Mouse (Mus musculus) embryonic facial prominence, embryonic 14.5 days (tissue): ENCODE data around the gene Atrip. TPM values are rescaled to one million over a fixed set of nuclear protein-coding genes. Genes with fewer than 3 reads are reported as not detected.
A peak's percentile ranks its signal among the peaks of the same experiment; 100 is the strongest.

ENCODE experiments used
- ATAC-seq: fragments of 200-750 bp; cut with Nextera tagmentation; 2 replicates; pipeline ENCODE4 v1.8.0; 2017; ENCODE audit warnings: low read depth, moderate number of reproducible peaks, moderate TSS enrichment
- DNase-seq: peaks from one replicate; pipeline ENCODE4 v3.0.0-alpha.2; 2015; ENCODE audit warnings: low spot score
- H3K27ac ChIP-seq: fragments of 300-500 bp; sonication (generic); replicated peaks from 2 replicates; pipeline ENCODE4 v1.5.1; 2014; ENCODE audit warnings: low read depth, mild to moderate bottlenecking, low read length, moderate library complexity
- H3K27me3 ChIP-seq: fragments of 300-500 bp; sonication (generic); replicated peaks from 2 replicates; pipeline ENCODE4 v1.6.1; 2014; ENCODE audit warnings: low read length; ENCODE audit not compliant: control insufficient read depth, insufficient read depth
- H3K36me3 ChIP-seq: fragments of 300-500 bp; sonication (generic); 2 replicates; pipeline ENCODE4 v1.6.1; 2014; ENCODE audit warnings: low read length, mixed read lengths; ENCODE audit not compliant: control insufficient read depth, insufficient read depth
- H3K4me1 ChIP-seq: fragments of 300-500 bp; sonication (generic); 2 replicates; pipeline ENCODE4 v1.6.1; 2014; ENCODE audit warnings: antibody characterized with exemption, low read length; ENCODE audit not compliant: control insufficient read depth, insufficient read depth
- H3K4me2 ChIP-seq: fragments of 300-500 bp; sonication (generic); 2 replicates; pipeline ENCODE4 v1.6.1; 2014; ENCODE audit warnings: low read depth, mild to moderate bottlenecking, low read length, moderate library complexity, mixed read lengths
- H3K4me3 ChIP-seq: fragments of 300-500 bp; sonication (generic); 2 replicates; pipeline ENCODE4 v1.5.1; 2014; ENCODE audit warnings: low read depth, mild to moderate bottlenecking, low read length
- H3K9ac ChIP-seq: fragments of 300-500 bp; sonication (generic); 2 replicates; pipeline ENCODE4 v1.6.1; 2014; ENCODE audit warnings: low read depth, mild to moderate bottlenecking, low read length, moderate library complexity, mixed read lengths
- H3K9me3 ChIP-seq: fragments of 300-500 bp; sonication (generic); 2 replicates; pipeline ENCODE4 v1.6.1; 2016; ENCODE audit warnings: low read length; ENCODE audit not compliant: control insufficient read depth
- WGBS: fragments of 180-500 bp; shearing (Covaris S2); extraction: QIAGEN DNeasy Blood & Tissue Kit; methylation state at CpG from one replicate; pipeline ENCODE4 v1.1.7; 2014; 5-methylcytosine and 5-hydroxymethylcytosine counted together
- polyA plus RNA-seq: library from polyadenylated mRNA; unstranded; fragments of >200 nt; fragmentation: Nextera tagmentation; extraction: Ambion mirVana; gene quantifications from 2 replicates; pipeline ENCODE4 v1.2.1, GENCODE M21; 2014

The Atrip gene
- polyA plus RNA-seq, 1 experiment from 2014 or later, result 19.5 TPM

- WGBS, result 61% methylated on average over 6 of the region's 6 CpGs
- Histone ChIP-seq H3K4me3 (no peak overlapping the region), H3K9me3 (no peaks in the 10 kb centered on the region), H3K27ac (no peak overlapping the region), H3K27me3 (no peaks in the 10 kb centered on the region), H3K36me3 (no peaks in the 10 kb centered on the region), H3K4me2 (peak overlapping the region; percentile 54; the same call in 1 of the 2 replicates), H3K9ac (no peak overlapping the region; the same call in 1 of the 2 replicates), H3K4me1 (peaks cover 24% of the 10 kb centered on the region)
- ATAC-seq, result no peak
- no peak for DNase-seq
These were observed 33.0 kb downstream of the Atrip start for GRCm38 (mm10) chr9:109040906-109041305.

GRCm38 (mm10) chr9:109040216-109040615, 33.7 kb downstream of the Atrip start:
- H3K27me3 ChIP-seq, result no peaks in the 10 kb centered on the region
- no peak overlapping the region for H3K27ac ChIP-seq
- H3K4me2 ChIP-seq, result peak overlapping the region; percentile 54; the same call in 1 of the 2 replicates

GRCm38 (mm10) chr9:109039681-109040080, 34.2 kb downstream of the Atrip start:
- no peaks in the 10 kb centered on the region for H3K27me3 ChIP-seq
- no peak overlapping the region for H3K9ac ChIP-seq
- 56% methylated on average over 4 of the region's 4 CpGs for WGBS
- DNase-seq (no peak), ATAC-seq (no peak)
- H3K27ac ChIP-seq, result no peak overlapping the region
- H3K4me3 ChIP-seq, result peak overlapping the region; percentile 53; the same call in 1 of the 2 replicates
- no peaks in the 10 kb centered on the region for H3K36me3 ChIP-seq
- peaks cover 24% of the 10 kb centered on the region for H3K4me1 ChIP-seq
- H3K4me2 ChIP-seq, result peak overlapping the region; percentile 54
- no peaks in the 10 kb centered on the region for H3K9me3 ChIP-seq

More at GRCm38 (mm10) chr9:109040216-109040615, 33.7 kb downstream of the Atrip start:
- Histone ChIP-seq H3K4me1 (peaks cover 24% of the 10 kb centered on the region), H3K9ac (no peak overlapping the region), H3K9me3 (no peaks in the 10 kb centered on the region), H3K36me3 (no peaks in the 10 kb centered on the region), H3K4me3 (no peak overlapping the region)
- WGBS, result 76% methylated on average over 8 of the region's 8 CpGs
- no peak for DNase-seq
- ATAC-seq, result no peak

- no peaks in the 10 kb centered on the region for H3K36me3 ChIP-seq
- DNase-seq (peak; percentile 27), ATAC-seq (peak; percentile 44; the same call in 1 of the 2 replicates)
- H3K27me3 ChIP-seq, result no peaks in the 10 kb centered on the region
- no peaks in the 10 kb centered on the region for H3K9me3 ChIP-seq
- peaks cover 24% of the 10 kb centered on the region for H3K4me1 ChIP-seq
- peak overlapping the region; percentile 54 for H3K4me2 ChIP-seq
- H3K27ac ChIP-seq, result peak overlapping the region; percentile 16; the same call in 1 of the 2 replicates
- peak overlapping the region; percentile 53 for H3K4me3 ChIP-seq
- peak overlapping the region; percentile 73 for H3K9ac ChIP-seq
- WGBS, result 14% methylated on average over 8 of the region's 8 CpGs
These were observed 35.0 kb downstream of the Atrip start for GRCm38 (mm10) chr9:109038901-109039364.

- Histone ChIP-seq H3K27ac (peak within 1 kb of the TSS; percentile 16; the same call in 1 of the 2 replicates), H3K9me3 (no peaks in the 10 kb centered on the region), H3K36me3 (no peaks in the 10 kb centered on the region), H3K4me3 (peak within 1 kb of the TSS; percentile 53), H3K27me3 (no peaks in the 10 kb centered on the region), H3K4me1 (peaks cover 24% of the 10 kb centered on the region), H3K4me2 (peak within 1 kb of the TSS; percentile 54), H3K9ac (peak within 1 kb of the TSS; percentile 73)
- DNase-seq (peak; percentile 83), ATAC-seq (peak; percentile 93)
- WGBS, result 0% methylated on average over 35 of the region's 40 CpGs
These were observed 35.6 kb downstream of the Atrip start, which contains the start of gene Shisa5 for GRCm38 (mm10) chr9:109038086-109038895. Gene Shisa5, plus strand, starts transcription at chr9:109038565.

- WGBS, result 77% methylated on average over 6 of the region's 6 CpGs
- Histone ChIP-seq H3K9ac (no peak overlapping the region), H3K4me3 (no peak overlapping the region), H3K4me1 (no peaks in the 10 kb centered on the region), H3K4me2 (no peak overlapping the region), H3K27me3 (no peaks in the 10 kb centered on the region), H3K27ac (no peak overlapping the region), H3K9me3 (no peaks in the 10 kb centered on the region), H3K36me3 (no peaks in the 10 kb centered on the region)
- ATAC-seq, result no peak
- no peak for DNase-seq
These were observed 41.5 kb downstream of the Atrip start for GRCm38 (mm10) chr9:109032435-109032834.

GRCm38 (mm10) chr9:109031686-109032085, 42.2 kb downstream of the Atrip start:
- no peaks in the 10 kb centered on the region for H3K27me3 ChIP-seq
- WGBS, result 90% methylated on average over 8 of the region's 8 CpGs
- H3K4me2 ChIP-seq, result no peak overlapping the region
- no peak for ATAC-seq
- no peaks in the 10 kb centered on the region for H3K9me3 ChIP-seq
- no peak overlapping the region for H3K4me3 ChIP-seq
- no peaks in the 10 kb centered on the region for H3K4me1 ChIP-seq
- no peaks in the 10 kb centered on the region for H3K36me3 ChIP-seq
- H3K27ac ChIP-seq, result no peak overlapping the region
- no peak for DNase-seq
- no peak overlapping the region for H3K9ac ChIP-seq

GRCm38 (mm10) chr9:109031001-109031400, 42.9 kb downstream of the Atrip start:
- ATAC-seq, result no peak
- no peak overlapping the region for H3K4me2 ChIP-seq
- no peaks in the 10 kb centered on the region for H3K9me3 ChIP-seq
- H3K36me3 ChIP-seq, result no peaks in the 10 kb centered on the region
- 89% methylated on average over 7 of the region's 7 CpGs for WGBS
- no peak overlapping the region for H3K9ac ChIP-seq
- H3K4me3 ChIP-seq, result no peak overlapping the region
- H3K27ac ChIP-seq, result no peak overlapping the region
- no peaks in the 10 kb centered on the region for H3K4me1 ChIP-seq
- H3K27me3 ChIP-seq, result no peaks in the 10 kb centered on the region
- DNase-seq, result no peak
